Mouse (Mus musculus): ENCODE results near the gene Ncoa6. TPM values are rescaled to one million over a fixed set of nuclear protein-coding genes. Genes with fewer than 3 reads are reported as not detected.

The Ncoa6 gene
- total RNA-seq, 1 experiment from 2014 or later, result 25.5 TPM

GRCm38 (mm10) chr2:155373886-155374285 is 99.8 kb downstream of the Ncoa6 start:
- no peak for ATAC-seq (replicated peaks; ENCODE audit: low read depth, poor library complexity, severe bottlenecking)

GRCm38 (mm10) chr2:155373302-155373701 is 100.4 kb downstream of the Ncoa6 start:
- ATAC-seq (replicated peaks; ENCODE audit: low read depth, poor library complexity, severe bottlenecking), result peak; percentile 34

- no peak for ATAC-seq (replicated peaks; ENCODE audit: low read depth, poor library complexity, severe bottlenecking)
Measured at GRCm38 (mm10) chr2:155372451-155372850, 101.2 kb downstream of the Ncoa6 start.

- ATAC-seq (replicated peaks; ENCODE audit: low read depth, poor library complexity, severe bottlenecking), result peak; percentile 45; the same call in 1 of the 2 replicates
Measured at GRCm38 (mm10) chr2:155369333-155369883, 104.3 kb downstream of the Ncoa6 start.

- peak; percentile 52 for ATAC-seq (replicated peaks; ENCODE audit: low read depth, poor library complexity, severe bottlenecking)
Measured at GRCm38 (mm10) chr2:155367635-155368284, 105.9 kb downstream of the Ncoa6 start.

- peak; percentile 10; the same call in 1 of the 2 replicates for ATAC-seq (replicated peaks; ENCODE audit: low read depth, poor library complexity, severe bottlenecking)
Measured at GRCm38 (mm10) chr2:155357686-155358399, 115.9 kb downstream of the Ncoa6 start.

- peak; percentile 100 for ATAC-seq (replicated peaks; ENCODE audit: low read depth, poor library complexity, severe bottlenecking)
Measured at GRCm38 (mm10) chr2:155356971-155357591, 116.6 kb downstream of the Ncoa6 start, which contains the start of gene Pigu. Gene Pigu, minus strand, starts transcription at chr2:155357430.

GRCm38 (mm10) chr2:155354402-155354801 is 119.3 kb downstream of the Ncoa6 start:
- no peak for ATAC-seq (replicated peaks; ENCODE audit: low read depth, poor library complexity, severe bottlenecking)

- no peak for ATAC-seq (replicated peaks; ENCODE audit: low read depth, poor library complexity, severe bottlenecking)
Measured at GRCm38 (mm10) chr2:155346670-155347069, 127.0 kb downstream of the Ncoa6 start.

Other genes starting within 250 kb of the Ncoa6 start
- gene Dynlrb1, start 237.4 kb downstream of the Ncoa6 start, total RNA-seq (2017), result 233 and 253 TPM in 2 replicates
- 0.37 and 1.2 TPM in 2 replicates for gene Map1lc3a, start 197.6 kb downstream of the Ncoa6 start, total RNA-seq (2017)
- gene Pigu, start 116.5 kb downstream of the Ncoa6 start, total RNA-seq (2017), result 36.7 and 37.8 TPM in 2 replicates
- gene Trp53inp2, start 92.8 kb downstream of the Ncoa6 start, total RNA-seq (2017), result 1.9 and 2.8 TPM in 2 replicates
- gene Acss2, start 44.1 kb upstream of the Ncoa6 start, total RNA-seq (2017), result 14.9 and 20.4 TPM in 2 replicates
- 0.19 TPM in 1 of 2 replicates, not detected in the other for gene Ggt7, start 44.3 kb upstream of the Ncoa6 start, total RNA-seq (2017)
- gene Gss, start 118.9 kb upstream of the Ncoa6 start, total RNA-seq (2017), result 18.4 and 22.5 TPM in 2 replicates
- 0.05 TPM in 1 of 2 replicates, not detected in the other for gene Myh7b, start 137.3 kb upstream of the Ncoa6 start, total RNA-seq (2017)
- 73.5 and 77.3 TPM in 2 replicates for gene Trpc4ap, start 218.5 kb upstream of the Ncoa6 start, total RNA-seq (2017)

Data from common myeloid progenitor, adult 5-6 weeks (primary cell).